Mouse (Mus musculus) erythroblast, embryonic 14.5 days (primary cell): ENCODE measurements around the gene Gm6040. TPM values are rescaled to one million over a fixed set of nuclear protein-coding genes. Genes with fewer than 3 reads are reported as not detected.

Experiments
- H3K27me3 ChIP-seq: 2 replicates; pipeline ENCODE4 v1.6.1; 2012; ENCODE audit warnings: inconsistent platforms; ENCODE audit not compliant: control insufficient read depth
- H3K36me3 ChIP-seq: 2 replicates; pipeline ENCODE4 v1.6.1; 2012; ENCODE audit warnings: mild to moderate bottlenecking, inconsistent platforms; ENCODE audit not compliant: control insufficient read depth
- H3K4me1 ChIP-seq: 2 replicates; pipeline ENCODE4 v1.6.1; 2012; ENCODE audit warnings: inconsistent platforms; ENCODE audit not compliant: control insufficient read depth
- H3K4me3 ChIP-seq: replicated peaks from 2 replicates; pipeline ENCODE3; 2012; ENCODE audit warnings: moderate library complexity, mild to moderate bottlenecking, inconsistent platforms
- H3K9me3 ChIP-seq: 2 replicates; pipeline ENCODE4 v1.6.1; 2012; ENCODE audit warnings: low read length, inconsistent platforms, mixed read lengths; ENCODE audit not compliant: control insufficient read depth
- GATA1 ChIP-seq: IDR thresholded peaks from 2 replicates; pipeline ENCODE4 v1.6.1; 2012; ENCODE audit warnings: low read length, inconsistent platforms, mixed read lengths
- TAL1 ChIP-seq: IDR thresholded peaks from 3 replicates; pipeline ENCODE4 v1.6.1; 2012; ENCODE audit warnings: low read length, inconsistent platforms, mixed read lengths
- polyA plus RNA-seq: library from polyadenylated mRNA; stranded (reverse); fragments of >175 nt; gene quantifications from 2 replicates; pipeline ENCODE4 v1.2.3, GENCODE M21; 2012

Gm6040 gene
- polyA plus RNA-seq, result not detected in 2 replicates

- Histone ChIP-seq H3K4me3 (no peak within 1 kb of the TSS), H3K27me3 (no peaks in the 10 kb centered on the region), H3K4me1 (no peaks in the 10 kb centered on the region), H3K9me3 (no peaks in the 10 kb centered on the region), H3K36me3 (no peaks in the 10 kb centered on the region)
- no peak for TF ChIP-seq TAL1
- no peak for TF ChIP-seq GATA1
Measured at GRCm38 (mm10) chr8:20921971-20922370, at the start of gene Gm6040. TSS of gene Gm6040 (minus strand) at chr8:20922071.

- no peak overlapping the region for H3K4me3 ChIP-seq
- no peaks in the 10 kb centered on the region for H3K4me1 ChIP-seq
- TF ChIP-seq TAL1, result no peak
- TF ChIP-seq GATA1, result no peak
Measured at GRCm38 (mm10) chr8:20964531-20964930, 42.7 kb upstream of the Gm6040 start.

GRCm38 (mm10) chr8:20944610-20945009 lies 22.7 kb upstream of the Gm6040 start, which contains the start of gene AY761185:
TSS of gene AY761185 (minus strand) at chr8:20944710.
- TF ChIP-seq GATA1 (no peak), TAL1 (no peak)
- Histone ChIP-seq H3K9me3 (no peaks in the 10 kb centered on the region), H3K4me3 (no peak within 1 kb of the TSS), H3K27me3 (no peaks in the 10 kb centered on the region), H3K4me1 (no peaks in the 10 kb centered on the region), H3K36me3 (no peaks in the 10 kb centered on the region)

More at GRCm38 (mm10) chr8:20964531-20964930, 42.7 kb upstream of the Gm6040 start:
- Histone ChIP-seq H3K9me3 (no peaks in the 10 kb centered on the region), H3K27me3 (no peaks in the 10 kb centered on the region), H3K36me3 (no peaks in the 10 kb centered on the region)

- TF ChIP-seq GATA1, result no peak
- H3K9me3 ChIP-seq, result no peaks in the 10 kb centered on the region
- no peaks in the 10 kb centered on the region for H3K27me3 ChIP-seq
- no peak overlapping the region for H3K4me3 ChIP-seq
- no peaks in the 10 kb centered on the region for H3K4me1 ChIP-seq
- H3K36me3 ChIP-seq, result no peaks in the 10 kb centered on the region
Measured at GRCm38 (mm10) chr8:20912288-20912687, 9.6 kb downstream of the Gm6040 start.

- Histone ChIP-seq H3K27me3 (no peaks in the 10 kb centered on the region), H3K9me3 (no peaks in the 10 kb centered on the region), H3K4me3 (no peak overlapping the region), H3K4me1 (no peaks in the 10 kb centered on the region), H3K36me3 (no peaks in the 10 kb centered on the region)
- TF ChIP-seq GATA1, result no peak
- TF ChIP-seq TAL1, result no peak
Measured at GRCm38 (mm10) chr8:20908256-20908655, 13.6 kb downstream of the Gm6040 start.

- Histone ChIP-seq H3K36me3 (no peaks in the 10 kb centered on the region), H3K27me3 (no peaks in the 10 kb centered on the region), H3K4me1 (no peaks in the 10 kb centered on the region), H3K9me3 (no peaks in the 10 kb centered on the region), H3K4me3 (no peak overlapping the region)
- no peak for TF ChIP-seq GATA1
Measured at GRCm38 (mm10) chr8:20907119-20907518, 14.8 kb downstream of the Gm6040 start.

GRCm38 (mm10) chr8:20902527-20902926 lies 19.3 kb downstream of the Gm6040 start, which contains the start of gene Gm15056:
TSS of gene Gm15056 (minus strand) at chr8:20902627.
- Histone ChIP-seq H3K27me3 (no peaks in the 10 kb centered on the region), H3K9me3 (peaks cover 2% of the 10 kb centered on the region; the same call in 1 of the 2 replicates), H3K4me1 (no peaks in the 10 kb centered on the region), H3K36me3 (no peaks in the 10 kb centered on the region), H3K4me3 (no peak within 1 kb of the TSS)
- TF ChIP-seq TAL1 (no peak), GATA1 (no peak)

GRCm38 (mm10) chr8:20892369-20892768 lies 29.5 kb downstream of the Gm6040 start, which contains the start of gene Defb33:
TSS of gene Defb33 (plus strand) at chr8:20892669.
- H3K4me3 ChIP-seq, result no peak within 1 kb of the TSS
- H3K27me3 ChIP-seq, result no peaks in the 10 kb centered on the region
- no peaks in the 10 kb centered on the region for H3K36me3 ChIP-seq
- TF ChIP-seq GATA1, result no peak
- no peak for TF ChIP-seq TAL1
- H3K4me1 ChIP-seq, result no peaks in the 10 kb centered on the region
- no peaks in the 10 kb centered on the region; the same call in 1 of the 2 replicates for H3K9me3 ChIP-seq

GRCm38 (mm10) chr8:20874608-20875007 lies 47.3 kb downstream of the Gm6040 start:
- Histone ChIP-seq H3K36me3 (no peaks in the 10 kb centered on the region), H3K4me1 (no peaks in the 10 kb centered on the region), H3K27me3 (no peaks in the 10 kb centered on the region), H3K4me3 (no peak overlapping the region), H3K9me3 (no peaks in the 10 kb centered on the region)
- TF ChIP-seq GATA1 (no peak), TAL1 (no peak)

Other genes with a start within 250 kb of the Gm6040 start
- not detected in 2 replicates for gene Defb33, start 29.4 kb downstream of the Gm6040 start, polyA plus RNA-seq
- gene Gm15056, start 19.4 kb downstream of the Gm6040 start, polyA plus RNA-seq, result not detected in 2 replicates
- gene AY761185, start 22.6 kb upstream of the Gm6040 start, polyA plus RNA-seq, result not detected in 2 replicates
- not detected in 2 replicates for gene Defa21, start 103.5 kb upstream of the Gm6040 start, polyA plus RNA-seq
- not detected in 2 replicates for gene Defa23, start 133.0 kb upstream of the Gm6040 start, polyA plus RNA-seq
- not detected in 2 replicates for gene Defa35, start 143.0 kb upstream of the Gm6040 start, polyA plus RNA-seq
- not detected in 2 replicates for gene Defa25, start 162.4 kb upstream of the Gm6040 start, polyA plus RNA-seq
- gene Gm14851, start 174.0 kb upstream of the Gm6040 start, polyA plus RNA-seq, result not detected in 2 replicates
- not detected in 2 replicates for gene Defa30, start 212.6 kb upstream of the Gm6040 start, polyA plus RNA-seq
- gene Defa22, start 240.2 kb upstream of the Gm6040 start, polyA plus RNA-seq, result not detected in 2 replicates